In the genomic region with DNA sequence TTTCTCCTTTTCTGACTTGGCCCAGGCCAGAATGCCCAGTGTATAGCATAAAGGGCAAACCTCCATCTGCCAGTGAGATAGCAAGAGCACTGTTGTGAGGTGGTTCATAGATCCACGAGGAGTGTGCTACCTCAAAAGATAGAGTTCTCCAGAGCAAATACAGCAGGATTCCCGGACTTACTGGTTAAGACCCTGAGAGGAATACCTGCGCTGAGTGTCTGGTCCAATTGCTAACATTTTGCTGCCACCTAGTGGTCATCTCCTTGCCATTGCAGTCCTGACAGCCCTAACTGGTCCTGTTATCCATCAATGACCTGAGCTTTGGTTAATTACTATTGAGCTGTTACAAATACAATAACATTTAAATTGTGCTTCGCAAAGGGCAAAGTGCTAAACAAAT, we compare ENCODE assay signal across 8 mouse cellular contexts.
DNase-seq lines count a peak whose midpoint lies in the region; ATAC-seq and TF ChIP-seq lines count a peak whose summit lies in the region.

No protein-coding gene starts in this region.

- H3K4me3 ChIP-seq in G1E (ENCODE audit: low read depth, low read length) = no peak overlapping the region
- no peak overlapping the region for H3K4me3 ChIP-seq in forebrain, embryonic 12.5 days (replicated peaks)
- no peak overlapping the region for H3K4me3 ChIP-seq in lung, embryonic 15.5 days

- no peak overlapping the region for H3K4me2 ChIP-seq in forebrain, embryonic 12.5 days
- no peak overlapping the region for H3K4me2 ChIP-seq in lung, embryonic 15.5 days

- H3K9me3 ChIP-seq in G1E (replicated peaks) = no peaks in the 10 kb centered on the region
- H3K9me3 ChIP-seq in forebrain, embryonic 12.5 days = no peaks in the 10 kb centered on the region
- no peaks in the 10 kb centered on the region for H3K9me3 ChIP-seq in lung, embryonic 15.5 days

- peaks cover 37% of the 10 kb centered on the region for H3K36me3 ChIP-seq in G1E (replicated peaks)
- no peaks in the 10 kb centered on the region for H3K36me3 ChIP-seq in forebrain, embryonic 12.5 days (replicated peaks)
- no peaks in the 10 kb centered on the region for H3K36me3 ChIP-seq in lung, embryonic 15.5 days

- H3K4me1 ChIP-seq in G1E (ENCODE audit: insufficient read depth, low read depth, low read length) = peaks cover 3% of the 10 kb centered on the region; the same call in 1 of the 2 replicates
- peaks cover 8% of the 10 kb centered on the region for H3K4me1 ChIP-seq in forebrain, embryonic 12.5 days
- H3K4me1 ChIP-seq in lung, embryonic 15.5 days = no peaks in the 10 kb centered on the region

- DNase-seq in G1E (ENCODE audit: low spot score) = peak; percentile 40
- peak; percentile 58 for DNase-seq in c-Kit-positive CD71-negative TER-119-negative erythroid progenitor cells, embryonic 14.5 days (ENCODE audit: low read depth)
- DNase-seq in layer of hippocampus, adult 18-20 months (ENCODE audit: low spot score in 2 of 2) = peak; percentile 47 to 87
- DNase-seq in ovary, postnatal 14 days (ENCODE audit: low spot score) = peak; percentile 62
- DNase-seq in thymus, postnatal 14 days = peak; percentile 67

- H3K27ac ChIP-seq in forebrain, embryonic 12.5 days = no peak overlapping the region
- no peak overlapping the region for H3K27ac ChIP-seq in lung, embryonic 15.5 days

- ATAC-seq in G1E (ENCODE audit: extremely low read depth, insufficient number of reproducible peaks, low FRiP score, poor library complexity, severe bottlenecking) = peak; percentile 54; the same call in 1 of the 2 replicates
- peak; percentile 82 for ATAC-seq in forebrain, embryonic 12.5 days (ENCODE audit: low FRiP score)
- ATAC-seq in hematopoietic stem cell, adult 5-6 weeks (replicated peaks in 1 of 2; ENCODE audit: insufficient read depth in 1 of 2, low FRiP score in 2 of 2, low TSS enrichment in 1 of 2, low read depth in 1 of 2, poor library complexity in 2 of 2, severe bottlenecking in 2 of 2) = peak; percentile 78 to 94; a peak in 3 of 4 replicates
- ATAC-seq in lung, embryonic 15.5 days (ENCODE audit: borderline replicate concordance, extremely low read depth, low FRiP score, low TSS enrichment) = peak; percentile 39; the same call in 1 of the 2 replicates

- no peaks in the 10 kb centered on the region for H3K27me3 ChIP-seq in G1E (ENCODE audit: insufficient read depth, low read length)
- H3K27me3 ChIP-seq in forebrain, embryonic 12.5 days = no peaks in the 10 kb centered on the region
- no peaks in the 10 kb centered on the region for H3K27me3 ChIP-seq in lung, embryonic 15.5 days

- H3K9ac ChIP-seq in forebrain, embryonic 12.5 days = no peak overlapping the region
- no peak overlapping the region for H3K9ac ChIP-seq in lung, embryonic 15.5 days

- WGBS in forebrain, embryonic 12.5 days = 4% methylated on average over 4 of the region's 4 CpGs
- WGBS in lung, embryonic 15.5 days = 2% methylated on average over 4 of the region's 4 CpGs

- peak; percentile 88 for TF ChIP-seq CTCF in G1E (IDR thresholded peaks at IDR 0.05; ENCODE audit: low read depth, low read length)
